ENCODE assay signal across 20 mouse cellular contexts in genomic region chr14:120968723-120969122, GRCm38 (mm10). TPM values are rescaled to one million over a fixed set of nuclear protein-coding genes. Genes with fewer than 3 reads are reported as not detected.
A peak's percentile ranks its signal among the peaks of the same experiment; 100 is the strongest.
DNase-seq lines count a peak whose midpoint lies in the region; ATAC-seq and TF ChIP-seq lines count a peak whose summit lies in the region.
"Had no signal": no experiment of that assay in that cellular context is flagged by ENCODE, and none has a peak within 500 bp of the region (broad histone marks: within the 10 kb centered on the region; RNA-seq: fewer than 3 reads in every experiment).

No protein-coding gene starts in this region.

- 40% methylated on average over 4 of the region's 4 CpGs for WGBS in embryonic facial prominence, embryonic 15.5 days
- WGBS in limb, embryonic 14.5 days: 65% methylated on average over 4 of the region's 4 CpGs

- H3K27ac ChIP-seq in embryonic facial prominence, embryonic 15.5 days (replicated peaks): peak overlapping the region; percentile 80
- H3K27ac ChIP-seq in limb, embryonic 14.5 days (replicated peaks; ENCODE audit: low read depth, low read length): no peak overlapping the region
- H3K27ac ChIP-seq: forebrain, embryonic 13.5 days; heart, embryonic 13.5 days; hindbrain, embryonic 13.5 days; hindbrain, postnatal 0 days had no signal

- no peaks in the 10 kb centered on the region for H3K4me1 ChIP-seq in embryonic facial prominence, embryonic 15.5 days
- H3K4me1 ChIP-seq in limb, embryonic 14.5 days (ENCODE audit: control insufficient read depth, insufficient read depth, low read length): no peaks in the 10 kb centered on the region
- H3K4me1 ChIP-seq: forebrain, embryonic 13.5 days; heart, embryonic 13.5 days; hindbrain, embryonic 13.5 days had no signal

- no peaks in the 10 kb centered on the region for H3K36me3 ChIP-seq in embryonic facial prominence, embryonic 15.5 days
- H3K36me3 ChIP-seq in limb, embryonic 14.5 days (ENCODE audit: control insufficient read depth, insufficient read depth, low read length): no peaks in the 10 kb centered on the region
- H3K36me3 ChIP-seq: G1E; heart, embryonic 13.5 days; hindbrain, embryonic 13.5 days had no signal

- DNase-seq in 3T3-L1 (ENCODE audit: low read depth, low spot score) (peak; percentile 18), NIH3T3 (ENCODE audit: low read depth) (peak; percentile 74)
- DNase-seq in limb, embryonic 14.5 days (ENCODE audit: low spot score): peak; percentile 49
- DNase-seq in ovary, postnatal 36 days (ENCODE audit: low spot score): no peak
- DNase-seq in lung, postnatal 36 days: no peak
- DNase-seq: adrenal gland, postnatal 10 days; B cell, adult 2 months; cerebellum, adult 18-20 months; cerebellum, postnatal 10 days; gastrocnemius, postnatal 36 days; heart, adult 11 months; heart, postnatal 4 days; kidney, adult 11 months had no signal

- H3K9ac ChIP-seq in embryonic facial prominence, embryonic 15.5 days: no peak overlapping the region
- no peak overlapping the region for H3K9ac ChIP-seq in limb, embryonic 14.5 days (ENCODE audit: low read depth, low read length, severe bottlenecking)
- H3K9ac ChIP-seq: forebrain, embryonic 13.5 days; heart, embryonic 13.5 days; hindbrain, embryonic 13.5 days had no signal

- TF ChIP-seq POLR2A in limb, embryonic 14.5 days (IDR thresholded peaks at IDR 0.05; ENCODE audit: borderline replicate concordance, extremely low read depth, insufficient read depth, insufficient read length): no peak

- H3K4me2 ChIP-seq in embryonic facial prominence, embryonic 15.5 days (replicated peaks): no peak overlapping the region
- no peak overlapping the region for H3K4me2 ChIP-seq in limb, embryonic 14.5 days (replicated peaks; ENCODE audit: low read depth, low read length, severe bottlenecking)
- H3K4me2 ChIP-seq: forebrain, embryonic 13.5 days; heart, embryonic 13.5 days; hindbrain, embryonic 13.5 days had no signal

- no peak overlapping the region for H3K4me3 ChIP-seq in embryonic facial prominence, embryonic 15.5 days (replicated peaks)
- no peak overlapping the region for H3K4me3 ChIP-seq in limb, embryonic 14.5 days (replicated peaks; ENCODE audit: low read length)
- H3K4me3 ChIP-seq: forebrain, embryonic 13.5 days; heart, embryonic 13.5 days; hindbrain, embryonic 13.5 days had no signal

- no peaks in the 10 kb centered on the region for H3K9me3 ChIP-seq in embryonic facial prominence, embryonic 15.5 days (replicated peaks)
- H3K9me3 ChIP-seq in limb, embryonic 14.5 days (ENCODE audit: control insufficient read depth, low read length): no peaks in the 10 kb centered on the region
- H3K9me3 ChIP-seq: forebrain, embryonic 13.5 days; hindbrain, embryonic 13.5 days had no signal

- ATAC-seq in embryonic facial prominence, embryonic 15.5 days (ENCODE audit: insufficient number of reproducible peaks, low FRiP score, low TSS enrichment, low read depth): peak; percentile 54; the same call in 1 of the 2 replicates
- ATAC-seq in limb, embryonic 14.5 days (ENCODE audit: low FRiP score, low read depth): peak; percentile 47
- ATAC-seq: CD4-positive, CD25-positive, alpha-beta regulatory T cell, adult 4 months; forebrain, embryonic 13.5 days; hindbrain, postnatal 0 days had no signal

- no peaks in the 10 kb centered on the region for H3K27me3 ChIP-seq in embryonic facial prominence, embryonic 15.5 days
- H3K27me3 ChIP-seq in limb, embryonic 14.5 days (ENCODE audit: control insufficient read depth, insufficient read depth, low read length): no peaks in the 10 kb centered on the region
- H3K27me3 ChIP-seq: forebrain, embryonic 13.5 days; heart, embryonic 13.5 days; hindbrain, embryonic 13.5 days had no signal

RNA-seq across cellular contexts. Expression of gene Ipo5, which starts 57.7 kb away (rescaled TPM):
- polyA plus RNA-seq in embryonic facial prominence, embryonic 15.5 days (2015; fragmentation: Nextera tagmentation; extraction: Ambion mirVana): 70.7 and 73.8 TPM in 2 replicates
- 69.1 and 85.0 TPM in 2 replicates for polyA plus RNA-seq in limb, embryonic 14.5 days (2012; rRNA removed)
- polyA plus RNA-seq in limb, embryonic 14.5 days (2014; fragmentation: Nextera tagmentation; extraction: Ambion mirVana): 95.2 and 99.2 TPM in 2 replicates

Comparison
In these comparisons a context has a peak if more than half of its experiments do, and no peak if none do; other contexts are left out.
1. DNase-seq: peak in 3T3-L1 (single experiment), NIH3T3 (single experiment) and limb, embryonic 14.5 days (single experiment); none in ovary, postnatal 36 days (single experiment) and lung, postnatal 36 days (single experiment).